Mouse (Mus musculus) erythroblast, embryonic 14.5 days (primary cell): ENCODE data around the gene Lancl1.

Experiments
- GATA1 ChIP-seq: IDR thresholded peaks from 2 replicates; pipeline ENCODE4 v1.6.1; 2012; ENCODE audit warnings: low read length, inconsistent platforms, mixed read lengths
- TAL1 ChIP-seq: IDR thresholded peaks from 3 replicates; pipeline ENCODE4 v1.6.1; 2012; ENCODE audit warnings: low read length, inconsistent platforms, mixed read lengths

DNA sequence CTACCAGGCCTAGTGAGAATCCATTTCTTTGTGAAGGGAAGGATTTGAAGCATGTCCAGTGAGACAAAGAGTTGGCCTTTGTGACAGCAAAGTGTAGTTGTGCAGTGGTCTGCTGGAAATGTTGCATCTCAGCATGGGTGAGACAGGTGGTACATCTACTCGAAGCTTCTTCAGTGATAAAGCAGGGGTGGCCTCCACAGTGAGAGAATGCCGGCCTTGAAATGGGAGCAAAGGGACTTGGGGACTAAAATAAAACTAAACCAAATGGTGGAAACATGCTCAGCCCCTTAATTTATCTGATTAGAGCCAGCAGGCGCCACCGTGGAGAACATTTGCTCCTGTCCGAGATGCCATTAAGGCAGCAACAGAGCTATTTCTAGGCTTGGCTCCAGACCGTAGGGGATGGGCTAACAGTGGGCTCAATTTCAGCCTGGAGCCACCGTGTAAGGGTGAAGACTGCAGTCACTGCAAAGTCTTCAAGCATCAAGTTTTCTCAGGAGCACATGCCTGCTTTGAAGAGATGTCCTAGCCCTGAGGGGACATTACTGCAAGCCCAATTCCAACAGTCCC is 53.5 kb downstream of the Lancl1 start:
- TF ChIP-seq TAL1 = no peak
- TF ChIP-seq GATA1 = no peak
